Mouse (Mus musculus): ENCODE data around the gene Bach2.

DNA sequence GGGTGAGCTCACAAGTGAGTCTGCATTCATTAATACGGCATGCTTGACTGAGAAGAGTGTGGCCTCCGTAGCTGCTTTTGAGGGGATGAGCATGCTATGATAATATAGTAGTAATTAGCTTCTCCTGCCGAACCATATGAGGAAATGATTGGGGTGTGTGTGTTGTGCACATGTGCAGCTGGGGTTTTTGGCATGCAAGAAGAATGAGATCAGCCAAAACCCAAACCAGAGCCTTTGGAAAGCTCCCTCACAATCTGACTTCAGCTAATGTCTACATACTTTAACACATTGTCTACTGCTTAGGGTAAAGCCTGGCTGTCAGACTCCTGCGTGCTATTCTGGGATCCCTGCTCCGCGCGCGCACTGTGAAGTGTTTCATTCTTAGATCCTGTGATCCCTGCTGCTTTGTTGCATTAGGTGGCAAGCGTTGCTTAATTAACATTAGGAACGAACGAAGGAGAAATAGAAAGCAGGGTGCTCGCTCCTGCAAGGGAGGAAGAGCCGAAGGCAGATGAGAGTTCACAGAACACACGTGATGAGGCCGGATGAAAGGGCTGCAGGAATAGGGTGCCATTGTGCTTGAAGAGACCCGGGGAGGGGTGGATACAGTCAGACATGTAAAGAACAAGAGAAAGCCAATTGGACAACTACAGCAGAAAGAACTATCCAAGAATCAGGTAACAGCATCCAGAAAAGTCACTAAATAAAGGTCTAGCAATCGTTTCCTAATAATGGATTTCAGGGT, 248.2 kb downstream of the Bach2 start:
- TF ChIP-seq CTCF (IDR thresholded peaks at IDR 0.05; ENCODE audit: extremely low read depth, insufficient read depth, insufficient read length, insufficient replicate concordance) (no peak), POLR2A (IDR thresholded peaks at IDR 0.05; ENCODE audit: low read depth, low read length) (no peak)

All from spleen, adult 2 months (tissue).